Mouse (Mus musculus): ENCODE measurements around the gene Rictor. TPM values are rescaled to one million over a fixed set of nuclear protein-coding genes. Genes with fewer than 3 reads are reported as not detected.

The Rictor gene
- 10 to 100 TPM; 82.4 to 83.3 TPM for total RNA-seq (2023)

GRCm38 (mm10) chr15:6707936-6708525 is at the start of gene Rictor:
TSS of gene Rictor (plus strand) at chr15:6708379.

Other genes with a start within 250 kb of the Rictor start
- 10 to 100 TPM in 1 of 2 experiments, 1 to 10 TPM in 1; 5.9 to 22.7 TPM for gene Fyb, start 185.5 kb upstream of the Rictor start, total RNA-seq (2023)
- gene Osmr, start 166.6 kb downstream of the Rictor start, total RNA-seq (2023), result not detected

Measured in B cell, adult 67 days (primary cell).